8 mouse cellular contexts compared by ENCODE assay signal in the genomic region with DNA sequence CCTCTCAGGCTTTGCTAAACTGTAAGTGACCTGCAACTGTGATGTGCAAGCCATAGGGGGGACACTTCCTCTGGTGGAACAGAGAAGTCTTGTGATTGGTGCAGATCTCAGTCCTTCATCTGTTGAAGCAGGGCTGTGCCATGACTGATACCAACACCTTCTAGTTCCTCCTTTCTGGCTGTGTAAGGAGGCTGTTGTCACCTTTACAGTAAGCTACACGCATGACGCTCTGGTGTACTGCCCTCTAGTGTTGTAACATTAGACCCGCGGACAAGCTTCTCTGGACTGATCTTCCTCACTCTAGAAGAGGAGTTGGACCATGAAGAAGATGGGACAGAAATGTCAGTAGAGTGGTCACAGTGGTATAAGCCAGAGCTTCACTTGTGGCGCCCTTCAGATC. TPM values are rescaled to one million over a fixed set of nuclear protein-coding genes. Genes with fewer than 3 reads are reported as not detected.
A peak's percentile ranks its signal among the peaks of the same experiment; 100 is the strongest.
DNase-seq lines count a peak whose midpoint lies in the region; ATAC-seq and TF ChIP-seq lines count a peak whose summit lies in the region.
"Had no signal": no experiment of that assay in that cellular context is flagged by ENCODE, and none has a peak within 500 bp of the region (broad histone marks: within the 10 kb centered on the region; RNA-seq: fewer than 3 reads in every experiment).

No protein-coding gene starts in this region.

- no peaks in the 10 kb centered on the region for H3K27me3 ChIP-seq in Patski

- ATAC-seq in Patski: no peak
- ATAC-seq in inflammation-experienced regulatory T-cells, adult 6 months: peak; percentile 44

- H3K4me3 ChIP-seq in left cerebral cortex, adult 2 months: no peak overlapping the region

- TF ChIP-seq CTCF in left cerebral cortex, adult 2 months (IDR thresholded peaks at IDR 0.05): peak; percentile 45
- peak; percentile 49 for TF ChIP-seq CTCF in Patski (IDR thresholded peaks at IDR 0.05)

- intact Hi-C loops in left cerebral cortex, adult 2 months (cut with DNase I): no loop called here

- POLR2A ChIA-PET in Patski (lab: Charles Lee): interaction anchor here (0.7 kb wide), 1 partner anchor 12 kb away, joined by 3 read pairs; no protein-coding TSS in a partner anchor

- in situ Hi-C loops in Patski (cut with MboI; ENCODE audit: low pct_unique_long_range_greater_than_20kb): no loop called here

- H3K27ac ChIP-seq in left cerebral cortex, adult 2 months: no peak overlapping the region
- H3K27ac ChIP-seq: macrophage had no signal

- CTCF ChIA-PET in Patski (lab: Charles Lee): interaction anchor here (0.5 to 1.9 kb wide), 6 partner anchors 9 to 1013 kb away, joined by 3 to 7 read pairs (median 4); no protein-coding TSS in a partner anchor

- DNase-seq in left cerebral cortex, adult 2 months (ENCODE audit: extremely low spot score in 1 of 2, low spot score in 2 of 2): no peak
- no peak for DNase-seq in left cerebral cortex, adult 18-20 months (ENCODE audit: low spot score in 2 of 2)
- DNase-seq in Patski (ENCODE audit: low read depth, low spot score): no peak
- peak; percentile 37 for DNase-seq in retina, postnatal 1 day
- DNase-seq in layer of hippocampus, postnatal 14 days (ENCODE audit: low spot score in 2 of 2): no peak
- DNase-seq in ovary, postnatal 14 days (ENCODE audit: low spot score): no peak

RNA-seq across cellular contexts. Expression of a gene that starts 18.6 kb away (rescaled TPM):
- 10 to 100 TPM; 11.1 to 14.9 TPM for total RNA-seq in left cerebral cortex, adult 2 months (2021)
- 10 to 100 TPM; 13.8 TPM for total RNA-seq in left cerebral cortex, adult 18-20 months (2021)
- 57.9 TPM for polyA plus RNA-seq in Patski (2021)
- 100 to 1,000 TPM in 2 of 3 experiments, 10 to 100 TPM in 1; 93.2 to 110 (median 107) TPM for polyA plus RNA-seq in inflammation-experienced regulatory T-cells, adult 6 months (2017; shearing (Covaris generic))
- total RNA-seq in layer of hippocampus, postnatal 14 days (2021): 10 to 100 TPM; 11.3 to 12.9 TPM
